Mouse (Mus musculus) erythroblast, embryonic 14.5 days (primary cell): ENCODE data around the gene Wdr75.

ENCODE experiments used
- GATA1 ChIP-seq: IDR thresholded peaks from 2 replicates; pipeline ENCODE4 v1.6.1; 2012; ENCODE audit warnings: low read length, inconsistent platforms, mixed read lengths
- TAL1 ChIP-seq: IDR thresholded peaks from 3 replicates; pipeline ENCODE4 v1.6.1; 2012; ENCODE audit warnings: low read length, inconsistent platforms, mixed read lengths

DNA sequence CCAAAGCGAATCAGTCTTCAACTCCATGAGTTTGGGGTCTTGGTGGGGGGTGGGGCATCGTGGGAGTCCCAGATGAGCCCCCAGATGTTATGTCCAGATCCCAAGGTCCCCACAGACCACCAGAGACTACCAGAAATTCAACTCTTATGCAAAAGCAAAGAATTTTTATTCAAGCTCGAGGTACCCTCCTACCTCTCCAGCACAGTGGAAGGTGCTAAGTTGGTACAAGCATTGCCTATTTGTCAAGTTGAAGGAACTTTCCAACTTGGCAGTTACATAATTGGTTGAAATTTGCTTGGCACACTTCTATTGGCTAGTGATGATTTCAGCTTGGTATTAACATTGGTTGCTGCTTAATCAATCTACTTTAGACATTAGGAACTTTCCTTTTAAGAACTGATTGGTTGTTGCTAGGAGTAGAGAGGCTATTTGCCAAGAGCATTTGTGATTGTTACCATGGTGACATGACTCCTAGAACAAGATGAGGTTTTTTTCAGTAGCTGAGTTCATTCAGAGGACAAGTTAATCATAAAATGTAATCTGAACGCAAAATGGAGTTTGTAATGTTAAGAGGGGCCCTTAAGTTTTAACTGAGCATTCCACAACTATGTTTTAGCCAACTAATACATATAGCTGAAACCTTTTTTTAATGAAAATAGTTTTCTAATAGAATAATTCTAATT is 14.2 kb upstream of the Wdr75 start:
- no peak for TF ChIP-seq GATA1
- TF ChIP-seq TAL1 = no peak
